Mouse (Mus musculus) kidney, adult 2 months (tissue): ENCODE data around the gene 1700042G07Rik.

ENCODE experiments used
- CTCF ChIP-seq: fragments of 200-500 bp; conservative IDR thresholded peaks from 2 replicates; pipeline ENCODE4 v1.5.1; 2011; ENCODE audit warnings: low read depth, mild to moderate bottlenecking, control low read depth, low read length, moderate library complexity, mixed read lengths; ENCODE audit not compliant: insufficient read depth, insufficient read length
- POLR2A ChIP-seq: fragments of 200-500 bp; IDR thresholded peaks from one replicate; pipeline ENCODE4 v1.6.1; 2011; ENCODE audit warnings: low read depth, low read length, control low read depth

GRCm38 (mm10) chr4:116157882-116158281 lies 15.3 kb upstream of the 1700042G07Rik start:
- no peak for TF ChIP-seq POLR2A
- TF ChIP-seq CTCF, result no peak
